Mouse (Mus musculus) forelimb bud, embryonic 11.5 days (tissue): ENCODE measurements at regions not wholly inside any gene's neighbourhood (a gene's known extent, or its start where the extent isn't known, plus 50 kb on each side); places are given as distances from the start of the nearest gene placed in this dataset.
"Not testable (repeated sequence)": the region's sequence is repeated elsewhere in the genome, so short reads cannot be mapped to it uniquely, and the experiment has no call there.

Experiments
- DNase-seq: peaks from one replicate; pipeline ENCODE4 v3.0.0-alpha.2; 2012; ENCODE audit warnings: low read depth, low spot score

DNA sequence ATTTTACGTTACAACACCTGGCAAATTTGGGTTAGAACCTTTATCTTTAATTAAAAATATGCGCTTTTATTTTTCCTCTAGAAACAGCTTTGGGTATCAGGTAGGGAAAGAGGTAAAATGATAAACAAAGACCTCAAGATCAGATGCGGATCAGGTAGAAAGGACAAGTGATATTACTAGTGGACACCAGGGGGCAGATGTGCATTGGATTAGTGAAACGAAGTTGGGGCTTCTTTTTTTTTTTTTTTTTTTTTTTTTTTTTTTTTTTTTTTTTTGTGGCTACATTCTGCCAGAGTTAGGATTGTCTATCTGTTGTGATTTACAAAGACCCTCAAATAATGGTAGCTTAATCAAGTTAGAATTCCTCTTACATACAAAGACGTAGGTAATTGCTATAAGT lies 153.8 kb downstream of the Cd109 start:
- DNase-seq = no peak

DNA sequence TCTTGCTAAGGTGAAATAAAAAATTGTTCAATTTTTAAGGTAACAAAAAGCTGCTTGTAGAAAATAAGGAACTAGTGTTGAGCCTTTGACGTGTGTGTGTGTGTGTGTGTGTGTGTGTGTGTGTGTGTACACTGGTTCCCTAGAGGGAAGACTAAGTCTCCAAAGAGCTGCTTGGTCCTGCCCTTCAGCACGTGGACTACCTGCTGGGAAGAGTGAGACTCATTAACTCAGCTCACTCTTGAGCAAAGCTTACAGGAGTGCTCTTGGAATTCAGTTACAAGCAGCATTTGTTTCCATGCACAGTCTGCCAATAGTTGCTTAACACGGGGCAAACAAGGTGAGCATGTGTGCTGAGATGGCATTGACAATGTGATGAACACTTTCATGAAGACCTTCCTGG lies 158.6 kb downstream of the Cd109 start:
- DNase-seq = no peak

- peak; percentile 66 for DNase-seq
Observed at GRCm38 (mm10) chr9:78775462-78775861, 160.1 kb downstream of the Cd109 start.

DNA sequence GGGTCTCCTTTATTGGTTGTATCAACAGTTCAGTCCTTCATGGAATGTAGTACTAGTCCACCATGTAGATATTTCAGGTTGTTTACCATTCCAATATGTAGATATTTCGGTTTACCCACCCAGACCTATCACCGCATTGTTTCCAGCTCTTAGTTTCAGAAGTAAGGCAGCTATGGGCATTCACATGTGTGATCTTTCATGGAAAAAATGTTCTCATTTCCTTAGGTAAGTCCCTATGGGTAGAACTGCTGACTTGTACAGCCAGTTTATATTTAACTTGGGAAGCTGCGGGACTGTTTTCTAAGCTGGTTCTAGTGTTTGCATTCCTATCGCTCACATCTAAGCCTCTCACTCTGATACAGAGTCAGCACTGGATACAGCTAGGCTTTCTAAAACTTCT lies 165.2 kb downstream of the Cd109 start:
- no peak for DNase-seq

DNA sequence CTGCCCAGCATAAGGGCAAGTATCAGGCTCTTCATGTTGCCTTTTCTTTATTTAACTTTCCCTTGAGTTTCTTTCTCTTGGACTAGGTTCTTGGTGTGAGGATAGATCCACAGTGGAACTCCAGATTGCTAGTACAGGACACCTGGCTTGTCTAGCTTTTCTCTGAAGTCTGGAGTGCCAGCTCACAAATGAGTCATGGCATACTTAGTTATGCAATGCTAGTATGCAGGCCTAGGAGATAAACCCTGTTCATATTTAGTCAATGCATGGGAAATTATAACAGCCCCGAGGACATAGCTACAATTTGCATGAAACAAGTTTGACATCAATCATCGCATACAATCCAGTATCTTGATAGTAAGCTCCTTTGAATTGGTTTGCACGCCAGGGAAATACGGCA lies 167.0 kb downstream of the Cd109 start:
- DNase-seq = no peak

DNA sequence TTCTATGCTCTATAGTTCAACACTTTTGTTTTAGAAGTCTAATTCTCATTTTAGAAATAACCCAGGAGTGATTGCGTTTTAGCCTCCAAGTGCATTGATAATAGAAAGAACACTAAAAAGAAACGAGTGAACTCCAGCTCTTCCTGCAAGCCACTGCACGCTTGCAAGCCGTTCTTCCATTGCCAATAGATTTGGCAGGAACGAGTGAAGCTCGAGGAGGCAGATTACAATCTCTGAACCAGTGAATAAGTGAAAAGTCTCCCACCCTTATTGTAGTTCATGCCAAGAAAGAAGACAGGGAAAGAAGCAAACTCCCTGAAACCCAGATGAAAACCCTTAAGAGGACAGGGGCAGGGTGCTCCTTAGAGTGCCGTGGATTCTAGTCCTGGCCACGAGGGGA lies 167.5 kb downstream of the Cd109 start:
- DNase-seq = no peak

GRCm38 (mm10) chr9:78787866-78788265 lies 172.5 kb downstream of the Cd109 start:
- DNase-seq = peak; percentile 71

DNA sequence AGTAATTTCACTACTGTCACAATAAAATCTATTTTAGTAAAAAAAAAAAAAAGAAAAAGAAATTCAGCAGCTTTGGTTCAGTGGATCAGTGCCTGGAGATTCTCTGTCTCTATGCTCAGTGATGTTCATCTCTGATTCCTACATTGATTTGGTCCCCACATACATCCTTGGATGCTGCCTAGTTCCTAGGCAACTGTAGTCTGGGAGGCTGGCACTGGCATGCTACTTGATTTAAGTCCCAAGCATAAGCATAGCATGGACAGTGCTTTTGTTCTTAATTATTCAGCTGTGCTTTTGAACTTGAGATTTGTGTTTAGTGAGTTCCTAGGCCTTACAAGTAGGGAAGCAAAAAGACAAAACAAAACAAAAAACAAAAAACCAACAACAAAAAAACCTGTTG lies 174.4 kb downstream of the Cd109 start:
- no peak for DNase-seq

DNA sequence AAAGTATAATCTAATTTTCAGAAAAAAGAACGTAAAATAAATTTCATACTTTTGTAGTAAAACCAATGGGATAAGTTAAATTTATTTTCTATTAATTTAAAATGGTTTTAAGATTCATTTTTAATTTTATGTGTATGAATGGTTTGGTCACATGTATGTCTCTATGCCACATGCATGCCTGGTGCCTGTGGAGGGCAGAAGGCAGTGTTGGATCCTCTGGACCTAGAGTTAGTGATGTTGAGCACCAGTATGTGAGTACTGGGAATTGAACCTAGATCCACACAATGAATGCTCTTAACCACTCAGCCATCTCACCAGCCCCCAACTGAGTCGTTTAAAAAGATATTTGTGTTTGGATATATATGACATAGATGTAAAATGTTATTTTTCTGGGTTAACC lies 174.8 kb downstream of the Cd109 start:
- DNase-seq = no peak

DNA sequence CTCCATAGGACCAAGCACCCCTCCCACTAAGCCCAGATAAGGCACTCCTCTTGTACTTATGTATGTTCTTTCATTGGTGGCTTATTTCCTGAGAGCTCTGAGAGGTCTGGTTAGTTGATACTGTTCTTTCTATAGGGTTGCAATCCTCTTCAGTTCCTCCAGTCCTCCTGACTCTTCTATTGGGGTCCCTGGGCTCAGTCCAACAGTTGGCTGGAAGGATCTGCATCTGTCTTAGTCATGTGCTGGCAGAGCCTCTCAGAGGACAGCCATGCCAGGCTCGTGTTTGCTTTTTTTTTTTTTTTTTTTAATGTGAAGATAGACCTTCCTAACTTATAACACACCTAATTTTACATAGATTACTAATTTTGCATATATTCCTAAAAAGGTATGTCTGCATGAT lies 180.5 kb downstream of the Cd109 start:
- DNase-seq = no peak

- no peak for DNase-seq
Observed at GRCm38 (mm10) chr9:78817221-78817620, 201.9 kb downstream of the Cd109 start.

DNA sequence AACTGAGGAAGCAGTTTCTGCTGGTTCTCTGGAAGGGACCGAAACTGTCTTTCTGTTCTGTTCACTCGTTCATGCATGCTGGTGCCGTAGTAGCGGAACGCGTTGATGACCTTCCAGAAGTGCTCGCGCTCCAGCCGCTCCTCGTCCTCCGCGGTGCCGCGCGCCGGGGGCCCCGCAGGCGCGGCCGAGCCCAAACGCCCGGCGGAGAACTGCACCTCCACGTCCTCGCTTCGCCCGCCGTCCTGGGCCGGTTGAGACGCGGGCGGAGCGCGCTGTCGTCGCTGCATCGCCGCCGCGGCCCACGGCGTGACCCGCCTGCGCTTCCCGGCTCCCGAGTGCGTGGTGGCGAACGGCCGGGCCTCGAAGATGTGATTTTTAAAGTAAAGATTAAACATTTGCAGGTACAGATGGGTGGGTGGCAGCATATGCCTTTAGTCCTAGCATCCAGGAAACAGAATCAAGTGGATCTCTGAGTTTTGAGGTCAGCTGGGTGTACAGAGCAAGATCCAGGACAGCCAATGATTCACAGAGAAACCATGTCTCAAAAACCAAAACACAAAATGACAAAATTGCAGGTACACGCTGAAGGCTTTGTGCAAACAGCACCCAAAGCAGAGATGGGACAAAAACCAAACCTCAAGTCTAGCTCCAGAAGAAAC lies 206.3 kb downstream of the Cd109 start:
- DNase-seq = not testable (repeated sequence)

- DNase-seq = peak; percentile 89
Observed at GRCm38 (mm10) chr9:78844969-78845683, 229.8 kb downstream of the Cd109 start.

DNA sequence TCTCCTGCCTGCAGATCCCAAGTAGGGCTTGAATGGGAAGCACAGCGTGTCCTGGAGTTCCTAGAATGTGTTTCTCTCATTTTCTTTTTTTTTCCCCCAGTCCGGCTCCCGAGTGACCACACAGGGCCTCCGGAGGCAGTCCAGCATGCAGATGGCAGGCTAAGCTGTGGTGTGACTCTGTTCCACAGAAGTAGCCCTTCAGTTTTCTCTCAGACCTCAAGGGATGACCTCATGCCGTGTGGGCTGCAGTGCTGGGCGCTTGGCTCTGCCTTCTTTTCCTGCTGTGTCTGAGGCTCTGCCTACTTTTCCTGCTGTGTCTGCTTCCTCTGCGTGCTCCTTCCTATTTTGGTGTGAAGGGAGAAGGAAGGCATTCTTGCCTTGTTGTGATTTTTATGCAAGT lies 230.8 kb downstream of the Cd109 start:
- no peak for DNase-seq

DNA sequence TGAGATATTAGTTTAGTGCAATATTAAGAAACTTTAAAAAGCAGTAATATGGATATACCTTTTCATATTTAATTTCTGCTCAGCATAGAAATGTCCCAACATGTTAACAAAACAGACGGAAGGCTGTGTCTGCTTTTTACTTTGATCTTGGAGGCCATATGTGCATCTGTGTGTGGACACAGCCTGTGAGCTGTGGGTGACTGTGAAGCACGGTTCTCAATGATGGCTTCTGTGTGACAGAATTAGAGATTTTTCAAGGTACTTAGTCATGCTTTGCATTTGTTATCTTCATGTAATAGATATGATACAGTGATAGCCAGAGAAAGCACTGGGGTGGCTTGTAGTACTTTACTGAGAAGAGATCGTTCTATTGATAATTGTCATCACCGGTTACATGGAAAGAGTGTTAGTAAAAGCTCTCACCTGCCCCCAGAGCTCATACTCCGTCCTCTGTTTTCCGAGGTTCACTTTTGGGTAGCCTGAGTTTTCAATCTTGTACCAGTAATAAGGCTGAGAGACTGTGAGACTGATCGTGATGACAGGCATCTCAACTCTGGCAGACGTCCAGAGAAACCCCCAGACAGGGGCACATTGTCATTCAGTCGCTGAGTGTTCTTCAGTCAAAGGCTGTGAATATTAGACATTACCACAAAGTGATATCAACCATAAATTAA lies 232.7 kb downstream of the Cd109 start:
- peak; percentile 44 for DNase-seq

GRCm38 (mm10) chr9:78848564-78848893 lies 233.2 kb downstream of the Cd109 start:
- not testable (repeated sequence) for DNase-seq

GRCm38 (mm10) chr9:78856981-78857380 lies 241.6 kb downstream of the Cd109 start:
- DNase-seq = no peak

DNA sequence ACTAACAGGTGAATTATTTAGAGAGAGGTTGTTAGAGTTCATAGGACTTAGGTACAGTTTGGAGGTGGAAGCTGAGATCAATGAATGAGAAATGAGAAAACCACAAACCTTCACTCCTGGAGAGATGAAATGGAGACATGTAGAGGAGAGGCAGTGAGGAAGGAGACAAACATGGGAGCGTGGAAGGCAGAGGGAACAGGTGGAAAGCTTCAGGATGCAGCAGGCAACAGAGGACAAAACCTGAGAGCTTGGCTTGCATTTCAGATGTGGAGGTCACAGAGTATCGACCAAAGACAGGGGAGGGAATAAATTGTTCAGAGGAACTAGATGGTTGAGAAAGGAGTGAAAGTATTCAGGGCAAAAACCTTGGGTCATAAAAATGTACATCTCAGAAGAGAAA lies 244.6 kb downstream of the Cd109 start:
- no peak for DNase-seq

GRCm38 (mm10) chr9:78872561-78872960 lies 257.2 kb downstream of the Cd109 start:
- no peak for DNase-seq

DNA sequence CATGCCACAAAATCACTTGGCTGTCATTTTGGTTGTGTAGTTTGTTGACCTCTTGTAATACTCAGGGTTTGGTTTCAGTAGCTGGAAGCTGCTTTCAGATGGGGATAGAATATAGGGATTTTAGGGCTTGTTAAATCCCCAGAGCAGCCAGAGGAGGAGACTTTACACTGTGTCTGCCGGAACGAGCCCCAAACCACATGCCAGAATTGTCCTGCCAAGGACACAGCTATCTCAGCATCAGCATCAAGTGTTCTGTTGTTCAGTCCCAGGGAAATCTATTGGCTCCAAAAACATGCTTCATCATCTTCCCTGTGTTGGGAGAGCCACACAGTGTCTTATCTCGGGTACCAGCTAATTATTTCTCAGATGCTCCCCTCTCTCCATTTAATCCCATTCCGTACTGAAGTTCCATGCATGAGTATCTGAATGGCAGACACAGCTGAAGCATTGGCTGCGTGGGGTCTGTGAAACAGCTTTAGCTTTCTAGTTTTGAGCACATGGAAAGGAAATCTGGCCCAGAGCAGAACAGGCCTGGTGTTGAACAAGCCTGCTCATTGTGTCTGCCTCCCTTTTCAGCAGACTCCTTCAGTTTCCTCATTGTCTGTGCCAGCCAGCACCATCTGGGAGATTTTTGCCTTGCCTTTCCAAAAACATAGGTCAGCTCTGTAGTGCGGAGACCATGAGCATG lies 264.8 kb downstream of the Cd109 start:
- DNase-seq = peak; percentile 35

DNA sequence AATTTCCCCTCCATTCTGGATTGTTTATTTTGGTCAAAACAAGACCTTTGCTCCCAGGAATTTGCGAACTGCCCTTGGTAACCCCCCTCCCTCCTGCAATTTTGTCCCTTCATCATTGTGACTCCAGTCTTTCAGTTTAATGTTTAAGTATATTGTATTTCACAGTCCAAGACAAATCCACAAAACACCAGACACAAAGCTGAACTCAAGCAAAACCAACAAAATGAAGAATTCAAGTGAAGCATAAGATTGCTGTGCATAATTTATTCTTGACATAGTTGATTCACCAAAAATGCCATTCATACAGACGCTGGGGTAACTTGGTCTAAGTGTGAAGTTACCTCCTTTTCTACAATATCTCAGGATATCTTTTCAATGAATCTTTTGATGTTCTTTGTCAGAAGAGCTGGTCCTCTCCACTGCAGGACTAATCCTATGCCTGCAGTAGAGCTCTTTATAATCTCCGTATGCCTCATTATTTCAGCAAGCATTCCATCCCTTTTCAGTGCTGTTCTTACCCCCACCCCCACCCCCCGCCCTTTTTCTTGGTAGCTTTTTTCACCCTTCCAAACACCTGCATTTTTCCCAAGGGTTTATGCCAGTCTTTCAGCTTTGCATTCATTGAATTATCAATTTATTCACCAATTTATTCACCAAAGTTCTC lies 265.4 kb downstream of the Cd109 start:
- no peak for DNase-seq

GRCm38 (mm10) chr9:78881307-78881790 lies 266.0 kb downstream of the Cd109 start:
- DNase-seq = no peak
